Mouse (Mus musculus): Measurements from ENCODE around the gene Baiap3. TPM values are rescaled to one million over a fixed set of nuclear protein-coding genes. Genes with fewer than 3 reads are reported as not detected.

Gene Baiap3
- polyA plus RNA-seq, 1 experiment from 2014 or later, result 0.25 TPM

DNA sequence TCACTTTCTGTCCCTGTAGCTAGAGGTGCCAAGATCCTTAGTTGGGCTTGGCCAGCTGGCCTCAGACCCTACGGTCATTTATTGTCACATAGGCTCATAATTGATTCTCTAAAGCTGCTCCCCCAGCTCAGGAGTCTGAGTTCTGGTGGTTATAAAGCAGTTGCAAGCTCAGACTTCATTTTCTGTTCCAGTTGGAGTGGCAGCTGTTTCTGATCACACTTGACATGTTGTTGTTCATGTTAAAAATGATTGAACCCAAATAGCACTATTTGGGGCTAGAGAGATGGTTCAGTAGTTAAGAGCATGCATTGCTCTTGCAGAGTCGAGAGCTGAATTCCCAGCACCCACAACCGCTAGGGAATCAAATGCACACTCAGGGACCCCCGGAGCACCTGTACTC lies 46.2 kb downstream of the Baiap3 start:
- no peak for DNase-seq
- Histone ChIP-seq H3K27ac (no peak overlapping the region), H3K4me1 (replicated peaks) (no peaks in the 10 kb centered on the region), H3K4me2 (no peak overlapping the region), H3K36me3 (peaks cover 78% of the 10 kb centered on the region), H3K9ac (no peak overlapping the region), H3K27me3 (no peaks in the 10 kb centered on the region), H3K9me3 (replicated peaks) (no peaks in the 10 kb centered on the region), H3K4me3 (replicated peaks) (no peak overlapping the region)
- 87% methylated on average over 4 of the region's 4 CpGs for WGBS (ENCODE audit: insufficient replicate concordance)
- ATAC-seq (ENCODE audit: low read depth), result no peak

DNA sequence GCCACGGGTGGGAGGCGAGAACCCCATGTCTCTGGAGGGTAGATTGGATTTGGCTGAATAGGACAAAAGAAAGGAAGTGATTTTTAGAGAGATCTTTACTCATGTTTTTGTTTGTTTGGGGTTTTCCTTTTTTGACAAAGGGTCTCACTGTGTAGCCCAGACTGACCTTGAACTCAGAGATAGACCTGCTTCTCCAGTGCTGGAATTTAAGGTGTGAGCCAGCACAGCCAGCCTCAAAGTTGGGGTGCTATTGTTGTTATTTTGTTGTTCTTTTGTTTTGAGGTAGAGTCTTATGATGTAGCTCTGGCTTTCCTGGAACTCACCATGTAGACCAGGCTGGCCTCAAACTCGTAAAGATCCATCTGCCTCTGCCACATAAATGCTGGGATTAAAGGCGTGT lies 53.8 kb downstream of the Baiap3 start:
- H3K4me1 ChIP-seq (replicated peaks), result peaks cover 3% of the 10 kb centered on the region; the same call in 1 of the 2 replicates
- no peaks in the 10 kb centered on the region for H3K9me3 ChIP-seq (replicated peaks)
- no peak overlapping the region for H3K4me3 ChIP-seq (replicated peaks)
- H3K9ac ChIP-seq, result no peak overlapping the region
- peaks cover 61% of the 10 kb centered on the region for H3K36me3 ChIP-seq
- H3K27ac ChIP-seq, result no peak overlapping the region
- no peaks in the 10 kb centered on the region for H3K27me3 ChIP-seq
- 71% methylated on average over 4 of the region's 4 CpGs for WGBS (ENCODE audit: insufficient replicate concordance)
- no peak overlapping the region for H3K4me2 ChIP-seq
- ATAC-seq (ENCODE audit: low read depth) (no peak), DNase-seq (no peak)

Small RNA genes within 50 kb of the gene (microRNA-seq; reads per million reads assigned to microRNA genes)
- not detected for gene Mir3547

Other genes starting within 250 kb of the Baiap3 start
- gene Cramp1l, start 240.6 kb downstream of the Baiap3 start, polyA plus RNA-seq (2015; fragmentation: Nextera tagmentation; extraction: Ambion mirVana), result 2.8 and 3.8 TPM in 2 replicates
- 94.4 and 99.3 TPM in 2 replicates for gene Ift140, start 240.3 kb downstream of the Baiap3 start, polyA plus RNA-seq (2015; fragmentation: Nextera tagmentation; extraction: Ambion mirVana)
- gene Tmem204, start 172.8 kb downstream of the Baiap3 start, polyA plus RNA-seq (2015; fragmentation: Nextera tagmentation; extraction: Ambion mirVana), result 5.2 and 5.6 TPM in 2 replicates
- 16.3 and 18.2 TPM in 2 replicates for gene Telo2, start 140.4 kb downstream of the Baiap3 start, polyA plus RNA-seq (2015; fragmentation: Nextera tagmentation; extraction: Ambion mirVana)
- 0.09 TPM in 1 of 2 replicates, not detected in the other for gene Ptx4, start 135.6 kb downstream of the Baiap3 start, polyA plus RNA-seq (2015; fragmentation: Nextera tagmentation; extraction: Ambion mirVana)
- gene Clcn7, start 123.0 kb downstream of the Baiap3 start, polyA plus RNA-seq (2015; fragmentation: Nextera tagmentation; extraction: Ambion mirVana), result 9.1 and 12.8 TPM in 2 replicates
- gene Ccdc154, start 93.9 kb downstream of the Baiap3 start, polyA plus RNA-seq (2015; fragmentation: Nextera tagmentation; extraction: Ambion mirVana), result not detected in 2 replicates
- gene Gm38655, start 80.9 kb downstream of the Baiap3 start, polyA plus RNA-seq (2015; fragmentation: Nextera tagmentation; extraction: Ambion mirVana), result not detected in 2 replicates
- 23.8 and 27.3 TPM in 2 replicates for gene BC003965, start 71.8 kb downstream of the Baiap3 start, polyA plus RNA-seq (2015; fragmentation: Nextera tagmentation; extraction: Ambion mirVana)
- 14.4 and 18.0 TPM in 2 replicates for gene Unkl, start 68.0 kb downstream of the Baiap3 start, polyA plus RNA-seq (2015; fragmentation: Nextera tagmentation; extraction: Ambion mirVana)
- 21.4 and 21.5 TPM in 2 replicates for gene Gnptg, start 16.2 kb downstream of the Baiap3 start, polyA plus RNA-seq (2015; fragmentation: Nextera tagmentation; extraction: Ambion mirVana)
- gene Tsr3, start 16.2 kb downstream of the Baiap3 start, polyA plus RNA-seq (2015; fragmentation: Nextera tagmentation; extraction: Ambion mirVana), result 24.2 and 27.6 TPM in 2 replicates
- 333 and 391 TPM in 2 replicates for gene Ube2i, start 18.3 kb upstream of the Baiap3 start, polyA plus RNA-seq (2015; fragmentation: Nextera tagmentation; extraction: Ambion mirVana)
- 0.82 and 1.2 TPM in 2 replicates for gene Prss34, start 42.0 kb upstream of the Baiap3 start, polyA plus RNA-seq (2015; fragmentation: Nextera tagmentation; extraction: Ambion mirVana)
- gene Prss28, start 52.3 kb upstream of the Baiap3 start, polyA plus RNA-seq (2015; fragmentation: Nextera tagmentation; extraction: Ambion mirVana), result not detected in 2 replicates
- gene Prss29, start 62.3 kb upstream of the Baiap3 start, polyA plus RNA-seq (2015; fragmentation: Nextera tagmentation; extraction: Ambion mirVana), result not detected in 2 replicates
- not detected in 2 replicates for gene Tpsab1, start 89.2 kb upstream of the Baiap3 start, polyA plus RNA-seq (2015; fragmentation: Nextera tagmentation; extraction: Ambion mirVana)
- 0.25 TPM in 1 of 2 replicates, not detected in the other for gene Tpsb2, start 109.9 kb upstream of the Baiap3 start, polyA plus RNA-seq (2015; fragmentation: Nextera tagmentation; extraction: Ambion mirVana)
- 0.48 and 0.81 TPM in 2 replicates for gene Tpsg1, start 112.9 kb upstream of the Baiap3 start, polyA plus RNA-seq (2015; fragmentation: Nextera tagmentation; extraction: Ambion mirVana)
- 0.39 and 0.66 TPM in 2 replicates for gene Cacna1h, start 177.4 kb upstream of the Baiap3 start, polyA plus RNA-seq (2015; fragmentation: Nextera tagmentation; extraction: Ambion mirVana)
- gene Tekt4, start 198.3 kb upstream of the Baiap3 start, polyA plus RNA-seq (2015; fragmentation: Nextera tagmentation; extraction: Ambion mirVana), result not detected in 2 replicates
- gene Sstr5, start 240.9 kb upstream of the Baiap3 start, polyA plus RNA-seq (2015; fragmentation: Nextera tagmentation; extraction: Ambion mirVana), result not detected in 2 replicates